Mouse (Mus musculus) G1E (cell line): ENCODE data around the gene Rtn4ip1. TPM values are rescaled to one million over a fixed set of nuclear protein-coding genes. Genes with fewer than 3 reads are reported as not detected.

Experiments
- ATAC-seq: 2 replicates; pipeline ENCODE4 v1.8.0; 2016; ENCODE audit warnings: mild to moderate bottlenecking; ENCODE audit not compliant: insufficient number of reproducible peaks, poor library complexity, low FRiP score, severe bottlenecking; ENCODE audit errors: extremely low read depth
- DNase-seq: peaks from one replicate; pipeline ENCODE4 v3.0.0; 2012; ENCODE audit warnings: low spot score
- H3K27me3 ChIP-seq: 2 replicates; pipeline ENCODE4 v1.6.1; 2012; ENCODE audit warnings: mild to moderate bottlenecking, low read length, inconsistent platforms; ENCODE audit not compliant: insufficient read depth
- H3K36me3 ChIP-seq: replicated peaks from 2 replicates; pipeline ENCODE3; 2012; ENCODE audit warnings: mild to moderate bottlenecking, inconsistent platforms
- H3K4me1 ChIP-seq: 2 replicates; pipeline ENCODE4 v1.6.1; 2012; ENCODE audit warnings: low read depth, low read length, inconsistent platforms, mixed read lengths; ENCODE audit not compliant: insufficient read depth
- H3K4me3 ChIP-seq: 2 replicates; pipeline ENCODE4 v1.5.1; 2012; ENCODE audit warnings: low read depth, mild to moderate bottlenecking, inconsistent platforms, low read length, moderate library complexity, mixed read lengths
- H3K9me3 ChIP-seq: replicated peaks from 2 replicates; pipeline ENCODE4 v1.6.1; 2012; ENCODE audit warnings: inconsistent platforms
- CTCF ChIP-seq: IDR thresholded peaks from 2 replicates; pipeline ENCODE4 v1.5.1; 2012; ENCODE audit warnings: low read depth, low read length, inconsistent platforms, mixed read lengths
- GATA1 ChIP-seq: IDR thresholded peaks from 2 replicates; pipeline ENCODE4 v1.6.1; 2012; ENCODE audit warnings: borderline replicate concordance, low read length, inconsistent platforms, mixed read lengths
- GATA2 ChIP-seq: IDR thresholded peaks from 2 replicates; pipeline ENCODE4 v1.6.1; 2012; ENCODE audit warnings: low read depth, low read length, inconsistent platforms, borderline replicate concordance
- POLR2AphosphoS5 ChIP-seq: IDR thresholded peaks from 2 replicates; pipeline ENCODE4 v1.6.1; 2012; ENCODE audit warnings: low read depth, low read length, inconsistent platforms; ENCODE audit not compliant: insufficient replicate concordance
- TAL1 ChIP-seq: conservative IDR thresholded peaks from 2 replicates; pipeline ENCODE4 v1.6.1; 2012; ENCODE audit warnings: low read depth, low read length, inconsistent platforms, mixed read lengths
- polyA plus RNA-seq: library from polyadenylated mRNA; stranded (reverse); fragments of >175 nt; gene quantifications from 2 replicates; pipeline ENCODE4 v1.2.3, GENCODE M21; 2012
- total RNA-seq, 2 experiments: library from RNA; stranded (forward) in 1 of 2; stranded (reverse) in 1 of 2; fragments of 200-1000 nt in 1 of 2; fragments of >200 nt in 1 of 2; fragmentation: Nextera tagmentation in 1 of 2; gene quantifications; 2 replicates each; pipeline ENCODE4 v1.2.3; 2014 to 2017

Gene Rtn4ip1
- total and polyA plus RNA-seq, 3 experiments, result 1.2 to 21.5 (median 6.9) TPM

- peaks cover 57% of the 10 kb centered on the region for H3K36me3 ChIP-seq
- H3K27me3 ChIP-seq, result no peaks in the 10 kb centered on the region
- DNase-seq (no peak), ATAC-seq (no peak)
- TF ChIP-seq GATA2 (no peak), TAL1 (no peak), POLR2AphosphoS5 (no peak), CTCF (no peak), GATA1 (no peak)
- no peak overlapping the region for H3K4me3 ChIP-seq
- H3K4me1 ChIP-seq, result peaks cover 2% of the 10 kb centered on the region; the same call in 1 of the 2 replicates
- no peaks in the 10 kb centered on the region for H3K9me3 ChIP-seq
These were observed 8.6 kb downstream of the Rtn4ip1 start for GRCm38 (mm10) chr10:43910032-43910872.

- DNase-seq (no peak), ATAC-seq (no peak)
- H3K4me3 ChIP-seq, result no peak overlapping the region
- peaks cover 60% of the 10 kb centered on the region for H3K36me3 ChIP-seq
- H3K27me3 ChIP-seq, result no peaks in the 10 kb centered on the region
- no peaks in the 10 kb centered on the region for H3K9me3 ChIP-seq
- H3K4me1 ChIP-seq, result peaks cover 2% of the 10 kb centered on the region; the same call in 1 of the 2 replicates
- TF ChIP-seq GATA1, result no peak
- TF ChIP-seq POLR2AphosphoS5, result no peak
- TF ChIP-seq TAL1, result no peak
- TF ChIP-seq CTCF, result no peak
- TF ChIP-seq GATA2, result no peak
These were observed 9.2 kb downstream of the Rtn4ip1 start for GRCm38 (mm10) chr10:43910873-43911142.

- Histone ChIP-seq H3K4me3 (no peak overlapping the region), H3K4me1 (peaks cover 6% of the 10 kb centered on the region; the same call in 1 of the 2 replicates), H3K9me3 (no peaks in the 10 kb centered on the region), H3K36me3 (peaks cover 70% of the 10 kb centered on the region), H3K27me3 (no peaks in the 10 kb centered on the region)
- TF ChIP-seq CTCF (no peak), GATA2 (no peak), TAL1 (no peak), POLR2AphosphoS5 (no peak), GATA1 (no peak)
- DNase-seq (no peak), ATAC-seq (no peak)
These were observed 10.6 kb downstream of the Rtn4ip1 start for GRCm38 (mm10) chr10:43912236-43912635.

- peaks cover 6% of the 10 kb centered on the region; the same call in 1 of the 2 replicates for H3K4me1 ChIP-seq
- ATAC-seq (no peak), DNase-seq (no peak)
- H3K4me3 ChIP-seq, result no peak overlapping the region
- TF ChIP-seq CTCF (no peak), GATA2 (no peak), TAL1 (no peak), POLR2AphosphoS5 (no peak), GATA1 (no peak)
- no peaks in the 10 kb centered on the region for H3K9me3 ChIP-seq
- peaks cover 72% of the 10 kb centered on the region for H3K36me3 ChIP-seq
- H3K27me3 ChIP-seq, result no peaks in the 10 kb centered on the region
These were observed 14.6 kb downstream of the Rtn4ip1 start for GRCm38 (mm10) chr10:43916181-43916580.

- Histone ChIP-seq H3K27me3 (no peaks in the 10 kb centered on the region), H3K36me3 (peaks cover 71% of the 10 kb centered on the region), H3K4me3 (no peak overlapping the region), H3K9me3 (no peaks in the 10 kb centered on the region), H3K4me1 (peaks cover 6% of the 10 kb centered on the region; the same call in 1 of the 2 replicates)
- TF ChIP-seq GATA2 (no peak), CTCF (no peak), GATA1 (no peak), TAL1 (no peak), POLR2AphosphoS5 (no peak)
- ATAC-seq, result no peak
- no peak for DNase-seq
These were observed 15.1 kb downstream of the Rtn4ip1 start for GRCm38 (mm10) chr10:43916737-43917136.
